Mouse (Mus musculus): ENCODE data around the gene Gpsm2.
"Not testable (repeated sequence)": the region's sequence is repeated elsewhere in the genome, so short reads cannot be mapped to it uniquely, and the experiment has no call there.

Gene Gpsm2

GRCm38 (mm10) chr3:108727344-108727743, 5.2 kb upstream of the Gpsm2 start:
- no peak for DNase-seq (ENCODE audit: inconsistent ontology term)

- DNase-seq (ENCODE audit: inconsistent ontology term): no peak
These were observed 4.3 kb upstream of the Gpsm2 start for GRCm38 (mm10) chr3:108726413-108726812.

DNA sequence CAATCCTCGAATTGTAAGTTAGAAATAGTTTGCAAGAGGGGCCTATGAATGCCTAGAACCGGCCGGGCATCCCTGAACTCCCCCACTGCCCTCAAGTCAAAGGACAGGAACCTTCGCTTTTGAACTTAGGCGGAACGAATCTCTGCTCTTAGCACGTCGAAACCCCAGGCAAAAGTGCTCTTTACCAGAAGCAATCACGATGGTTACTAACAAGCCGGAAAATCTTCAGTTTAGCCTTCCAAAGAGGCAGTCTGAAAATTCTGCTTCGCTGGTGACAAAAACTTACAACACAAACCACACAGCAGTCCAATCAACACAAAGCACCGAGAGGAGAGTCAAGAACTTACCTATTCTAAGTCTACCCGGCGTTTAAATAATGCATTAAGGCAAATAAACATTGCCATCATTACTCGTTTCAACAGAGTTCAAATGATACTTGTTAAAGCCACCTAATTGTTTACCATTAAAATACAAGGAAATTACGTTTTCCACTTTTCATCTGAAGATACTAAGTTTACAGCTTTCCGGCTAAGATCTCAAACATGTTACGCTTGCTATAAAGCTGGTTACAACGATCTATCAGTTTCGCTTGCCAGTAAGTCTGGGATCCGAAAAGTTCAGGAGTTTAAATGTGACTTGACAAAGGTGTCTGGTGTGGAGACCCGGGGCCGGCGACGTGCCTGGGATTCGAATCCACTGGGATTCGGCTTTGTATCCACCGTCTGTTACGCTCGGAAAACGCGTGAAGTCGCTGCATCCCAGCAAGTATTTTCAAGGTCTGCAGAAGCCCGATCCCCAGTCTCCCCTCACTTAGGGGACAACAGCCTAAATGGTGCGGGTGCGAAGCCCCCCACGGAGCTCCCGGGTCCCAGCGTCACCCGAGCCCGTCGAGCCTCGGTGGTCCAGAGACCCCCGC, 775 bp downstream of the Gpsm2 start:
- peak; percentile 7 for DNase-seq (ENCODE audit: inconsistent ontology term)

- DNase-seq (ENCODE audit: inconsistent ontology term): no peak
These were observed 2.3 kb downstream of the Gpsm2 start for GRCm38 (mm10) chr3:108719761-108720160.

DNA sequence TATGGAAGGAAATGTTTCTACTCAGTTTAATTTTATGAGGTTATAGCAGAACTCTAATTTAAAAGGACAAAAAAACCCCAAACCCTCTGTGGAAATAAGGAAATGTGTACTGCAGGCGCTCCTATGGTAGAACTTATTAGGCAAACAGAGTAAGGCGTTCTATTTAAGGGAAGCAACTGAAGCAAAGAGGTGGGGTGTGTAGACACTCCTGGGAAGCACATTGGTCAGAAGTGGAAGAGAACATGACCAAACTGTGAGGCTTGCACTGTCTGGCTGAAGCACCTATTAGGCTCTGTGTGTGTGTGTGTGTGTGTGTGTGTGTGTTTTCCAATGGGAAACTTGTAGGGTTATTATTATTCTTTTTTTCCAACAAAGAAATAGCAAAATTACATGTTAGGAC, 2.8 kb downstream of the Gpsm2 start:
- no peak for DNase-seq (ENCODE audit: inconsistent ontology term)

DNA sequence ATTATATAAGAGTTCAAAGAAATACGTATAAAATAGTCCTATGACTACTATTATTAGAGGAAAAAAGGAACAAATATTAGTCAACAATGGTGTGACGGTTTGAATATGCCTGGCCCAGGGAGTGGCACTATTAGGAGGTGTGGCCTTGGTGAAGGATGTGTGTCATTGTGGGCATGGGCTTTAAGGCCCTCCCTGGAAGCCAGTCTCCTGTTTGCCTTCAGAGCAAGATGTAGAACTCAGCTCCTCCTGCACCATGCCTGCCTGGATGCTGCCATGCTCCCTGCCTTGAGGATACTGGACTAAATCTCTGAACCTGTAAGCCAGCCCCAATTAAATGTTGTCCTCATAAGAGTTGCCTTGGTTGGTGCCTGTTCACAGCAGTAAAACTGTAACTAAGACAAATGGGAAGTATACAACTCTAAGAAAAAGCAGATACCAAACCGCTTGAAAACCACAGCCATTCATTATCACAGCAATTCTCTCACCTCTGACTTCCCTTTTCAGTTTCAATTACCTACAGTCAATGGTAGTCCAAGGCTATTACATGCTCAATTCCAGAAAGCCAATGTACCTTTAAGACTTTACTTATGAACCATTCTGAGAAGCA, 4.1 kb downstream of the Gpsm2 start:
- DNase-seq (ENCODE audit: inconsistent ontology term): no peak

- DNase-seq (ENCODE audit: inconsistent ontology term): no peak
These were observed 7.3 kb downstream of the Gpsm2 start for GRCm38 (mm10) chr3:108714837-108715236.

- no peak for DNase-seq (ENCODE audit: inconsistent ontology term)
These were observed 8.9 kb downstream of the Gpsm2 start for GRCm38 (mm10) chr3:108713065-108713675.

GRCm38 (mm10) chr3:108711296-108711695, 10.8 kb downstream of the Gpsm2 start:
- no peak for DNase-seq (ENCODE audit: inconsistent ontology term)

GRCm38 (mm10) chr3:108702789-108703188, 19.3 kb downstream of the Gpsm2 start:
- no peak for DNase-seq (ENCODE audit: inconsistent ontology term)

DNA sequence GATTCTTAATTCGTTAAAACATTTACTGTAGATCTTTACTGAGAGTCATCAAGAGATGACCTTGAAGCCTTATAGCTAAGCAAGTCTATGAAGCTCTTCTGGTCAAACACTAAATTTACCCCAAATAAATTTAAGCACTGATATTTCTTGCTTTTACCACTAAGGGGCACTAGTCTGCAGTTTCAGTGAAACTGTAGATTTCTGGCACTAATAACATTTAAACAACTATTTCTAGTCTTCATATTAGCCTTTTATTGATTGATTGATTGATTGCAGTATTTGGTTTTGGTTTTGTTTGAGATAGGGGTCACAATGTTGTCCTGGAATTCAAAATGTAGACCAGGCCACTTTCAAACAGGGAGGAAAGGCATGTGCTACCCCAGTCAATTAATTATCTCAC, 20.9 kb downstream of the Gpsm2 start:
- no peak for DNase-seq (ENCODE audit: inconsistent ontology term)

DNA sequence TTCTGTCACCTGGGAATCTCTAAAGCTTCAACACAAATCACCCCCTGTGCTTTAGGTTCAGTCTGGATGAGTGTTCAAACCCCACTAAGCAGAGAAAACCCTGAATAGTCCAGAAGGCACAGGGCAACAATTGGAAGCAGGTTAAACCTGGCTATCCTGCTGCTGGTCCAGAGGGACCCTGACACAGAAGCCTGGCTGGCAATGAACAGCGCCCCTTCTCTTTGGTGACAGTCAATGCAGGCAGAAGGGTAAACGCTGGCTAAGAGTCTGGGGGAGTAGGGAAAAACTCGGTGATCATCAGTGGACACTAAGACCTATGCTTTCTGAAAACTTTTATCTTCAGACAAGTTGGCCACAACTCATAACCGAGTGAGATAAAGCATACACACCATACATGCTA, 22.3 kb downstream of the Gpsm2 start:
- DNase-seq (ENCODE audit: inconsistent ontology term): no peak

DNA sequence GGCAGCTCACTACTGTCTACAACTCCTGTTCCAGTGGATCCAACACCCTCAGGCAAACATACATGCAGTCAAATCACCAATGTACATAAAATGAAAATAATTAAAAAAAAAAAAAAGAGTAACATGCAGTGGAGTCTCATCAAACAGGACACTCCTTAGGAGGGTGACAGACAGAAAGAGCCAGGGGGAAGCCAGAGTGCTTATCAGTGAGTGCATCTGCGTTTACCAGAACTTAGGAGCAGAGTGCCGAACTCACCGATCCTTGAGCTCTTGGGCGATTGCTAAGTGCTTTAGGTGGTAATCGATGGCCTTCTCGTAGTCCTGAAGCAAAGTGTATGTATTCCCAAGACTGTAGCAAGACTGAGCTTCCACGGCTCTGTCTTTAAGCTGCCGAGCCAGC, 23.4 kb downstream of the Gpsm2 start:
- DNase-seq (ENCODE audit: inconsistent ontology term): no peak

DNA sequence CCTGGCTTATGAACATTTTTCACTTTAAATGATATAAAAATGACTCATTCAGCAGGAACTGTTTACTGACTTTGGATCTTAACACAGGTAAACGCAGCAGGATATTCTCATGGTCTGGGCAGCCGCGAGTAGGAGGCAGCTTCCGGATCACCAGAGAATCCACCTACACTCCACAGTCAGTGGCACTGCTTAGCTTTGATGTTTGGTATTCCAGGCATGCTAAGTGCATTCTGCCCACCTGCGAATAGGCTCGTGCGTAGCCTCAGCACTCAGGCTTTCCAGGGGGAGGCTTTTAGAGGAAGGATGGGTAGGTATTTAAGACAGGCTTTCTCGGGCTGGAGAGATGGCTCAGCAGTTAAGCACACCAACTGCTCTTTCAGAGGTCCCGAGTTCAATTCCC, 27.8 kb downstream of the Gpsm2 start:
- DNase-seq (ENCODE audit: inconsistent ontology term): no peak

DNA sequence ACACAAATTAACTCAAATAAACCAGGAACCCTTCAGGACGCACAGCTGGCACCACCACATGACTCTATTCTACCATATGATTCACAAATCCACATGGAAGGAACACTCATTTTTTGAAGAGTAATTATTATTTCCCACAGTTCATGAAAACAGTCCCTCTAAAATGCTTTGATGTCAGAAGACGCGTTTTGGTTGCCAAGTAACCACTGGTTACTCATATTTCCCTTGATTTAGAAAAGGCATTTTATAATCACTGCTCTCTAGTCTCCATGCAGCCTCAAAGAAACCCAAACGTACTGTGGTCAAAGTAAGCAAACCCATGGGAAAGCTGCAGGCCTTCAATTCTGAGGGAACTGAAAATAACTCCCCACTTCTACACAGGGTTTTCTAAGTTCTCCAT, 32.1 kb downstream of the Gpsm2 start:
- peak; percentile 54 for DNase-seq (ENCODE audit: inconsistent ontology term)

GRCm38 (mm10) chr3:108689446-108689845, 32.7 kb downstream of the Gpsm2 start:
- DNase-seq (ENCODE audit: inconsistent ontology term): no peak

DNA sequence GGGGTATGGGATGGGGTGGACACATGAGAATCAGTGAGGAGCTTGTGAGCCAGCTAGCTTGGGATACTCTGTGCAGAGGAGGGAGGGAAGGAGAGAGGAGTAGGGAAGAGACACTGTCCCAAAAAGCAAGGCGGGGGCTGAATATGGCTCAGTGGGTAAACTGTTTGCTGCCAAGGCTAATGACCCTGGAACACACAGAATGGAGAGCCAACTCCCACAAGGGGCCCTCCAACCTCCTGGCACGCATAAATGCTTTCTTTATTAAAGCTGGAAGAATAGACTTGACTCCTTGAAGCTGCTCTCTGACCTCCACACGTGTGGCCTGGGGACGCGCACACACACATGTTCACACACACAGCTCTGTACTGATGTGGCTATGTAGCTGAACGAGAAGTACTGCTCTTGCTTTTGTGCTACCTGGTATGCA, 33.1 kb downstream of the Gpsm2 start:
- peak; percentile 44 for DNase-seq (ENCODE audit: inconsistent ontology term)

DNA sequence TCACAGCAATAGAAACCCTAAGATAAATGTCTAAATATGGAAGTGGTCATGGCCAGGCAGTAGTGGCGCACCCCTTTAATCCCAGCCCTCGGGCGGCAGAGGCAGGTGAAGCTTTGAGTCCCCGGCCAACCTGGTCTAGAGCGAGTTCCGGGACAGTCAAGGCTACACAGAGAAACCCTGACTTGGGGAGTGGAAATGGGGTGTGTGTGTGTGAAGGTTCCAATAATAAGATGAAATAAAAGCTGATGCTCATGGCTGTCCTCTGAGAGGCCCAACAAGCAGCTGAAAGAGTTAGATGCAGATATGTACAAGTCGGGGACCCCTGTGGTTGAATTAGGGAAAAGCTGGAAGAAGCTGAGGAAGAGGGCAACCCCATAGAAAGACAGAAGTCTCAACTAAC, 36.4 kb downstream of the Gpsm2 start:
- no peak for DNase-seq (ENCODE audit: inconsistent ontology term)

DNA sequence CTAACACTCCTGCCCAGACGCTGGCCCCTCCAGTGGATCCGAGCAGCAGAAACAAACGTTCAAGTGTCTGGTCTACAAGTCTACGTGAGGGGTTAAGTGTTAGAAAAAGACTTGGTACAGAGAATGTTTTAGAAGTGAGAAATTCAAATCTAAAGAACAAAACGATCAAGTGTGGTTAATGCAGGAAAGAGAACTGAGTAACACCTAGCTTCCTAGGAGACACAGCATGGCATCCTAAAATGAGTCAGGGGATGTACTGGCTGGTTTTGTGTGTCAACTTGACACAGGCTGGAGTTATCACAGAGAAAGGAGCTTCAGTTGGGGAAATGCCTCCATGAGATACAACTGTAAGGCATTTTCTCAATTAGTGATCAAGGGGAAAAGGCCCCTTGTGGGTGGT, 38.5 kb downstream of the Gpsm2 start:
- not testable (repeated sequence) for DNase-seq (ENCODE audit: inconsistent ontology term)

GRCm38 (mm10) chr3:108681004-108681403, 41.1 kb downstream of the Gpsm2 start:
- DNase-seq (ENCODE audit: inconsistent ontology term): no peak

- DNase-seq (ENCODE audit: inconsistent ontology term): no peak
These were observed 45.5 kb downstream of the Gpsm2 start for GRCm38 (mm10) chr3:108676616-108677015.

GRCm38 (mm10) chr3:108660941-108661340, 61.2 kb downstream of the Gpsm2 start:
- DNase-seq (ENCODE audit: inconsistent ontology term): no peak

GRCm38 (mm10) chr3:108658612-108659011, 63.5 kb downstream of the Gpsm2 start:
- DNase-seq (ENCODE audit: inconsistent ontology term): no peak

Data from Muller cell, postnatal 12 days (primary cell).